Mouse (Mus musculus) myocyte (in vitro differentiated cells): ENCODE results near the gene Krt28.

Experiments used
- CEBPB ChIP-seq: IDR thresholded peaks from 2 replicates; pipeline ENCODE4 v1.6.1; 2011; ENCODE audit warnings: mild to moderate bottlenecking, moderate library complexity; ENCODE audit not compliant: poor library complexity, insufficient read depth, severe bottlenecking
- E2F4 ChIP-seq: IDR thresholded peaks from one replicate; pipeline ENCODE4 v1.6.1; 2011; ENCODE audit warnings: mild to moderate bottlenecking, control low read depth, moderate library complexity; ENCODE audit not compliant: insufficient read depth
- MAX ChIP-seq: IDR thresholded peaks from one replicate; pipeline ENCODE4 v1.6.1; 2011; ENCODE audit warnings: low read depth, mild to moderate bottlenecking, control low read depth
- MYOD1 ChIP-seq, 3 experiments: IDR thresholded peaks; one replicate each; pipeline ENCODE4 v1.6.1; 2011; ENCODE audit warnings: control low read depth in 2 of 3, low read depth in 2 of 3, mild to moderate bottlenecking in 2 of 3, moderate library complexity in 1 of 3; ENCODE audit not compliant: insufficient read length in 2 of 3, control insufficient read depth in 1 of 3
- MYOG ChIP-seq, 3 experiments: IDR thresholded peaks; one replicate each; pipeline ENCODE4 v1.6.1; 2011; ENCODE audit warnings: control low read depth in 2 of 3, low read depth in 2 of 3, mild to moderate bottlenecking in 2 of 3; ENCODE audit not compliant: insufficient read length in 2 of 3, control insufficient read depth in 1 of 3, insufficient read depth in 1 of 3
- POLR2A ChIP-seq: IDR thresholded peaks from one replicate; pipeline ENCODE4 v1.6.1; 2011; ENCODE audit warnings: low read depth, mild to moderate bottlenecking, control low read depth, moderate library complexity; ENCODE audit not compliant: insufficient read length
- POLR2AphosphoS2 ChIP-seq: IDR thresholded peaks from one replicate; pipeline ENCODE4 v1.6.1; 2011; ENCODE audit warnings: low read depth, control low read depth; ENCODE audit not compliant: insufficient read length
- REST ChIP-seq: IDR thresholded peaks from one replicate; pipeline ENCODE4 v1.6.1; 2011; ENCODE audit warnings: mild to moderate bottlenecking, control low read depth, moderate library complexity; ENCODE audit not compliant: insufficient read depth, insufficient read length
- TCF12 ChIP-seq: IDR thresholded peaks from one replicate; pipeline ENCODE4 v1.6.1; 2011; ENCODE audit warnings: mild to moderate bottlenecking, control low read depth; ENCODE audit not compliant: poor library complexity, insufficient read depth, severe bottlenecking

DNA sequence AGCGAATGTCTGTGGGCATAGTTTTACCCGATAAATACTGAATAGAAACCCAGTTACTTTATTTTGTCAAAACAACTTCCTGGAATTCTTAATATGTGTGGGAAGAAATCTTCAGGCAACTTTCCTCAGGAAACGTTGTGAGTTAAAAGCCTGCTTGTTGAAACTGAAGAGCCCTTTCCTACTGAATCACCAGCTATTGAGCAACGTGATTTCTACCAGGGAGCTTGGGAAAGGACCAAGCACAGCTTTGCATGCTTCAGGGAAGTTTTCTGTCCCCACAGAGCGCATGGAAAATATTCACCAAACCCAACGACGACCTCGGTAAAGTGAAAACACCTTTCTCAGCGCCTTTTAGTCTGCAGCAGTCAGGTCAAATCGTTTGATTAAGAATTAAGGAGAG lies 31.5 kb upstream of the Krt28 start:
- TF ChIP-seq E2F4 = no peak
- no peak for TF ChIP-seq MAX
- no peak for TF ChIP-seq POLR2A
- no peak for TF ChIP-seq REST
- TF ChIP-seq CEBPB = no peak
- no peak for TF ChIP-seq TCF12
- TF ChIP-seq POLR2AphosphoS2 = no peak
- TF ChIP-seq MYOG (IDR thresholded peaks at IDR 0.05; ENCODE audit: control insufficient read depth in 1 of 3, insufficient read depth in 1 of 3, insufficient read length in 2 of 3, low read depth in 2 of 3) = no peak
- TF ChIP-seq MYOD1 (IDR thresholded peaks at IDR 0.05; ENCODE audit: control insufficient read depth in 1 of 3, insufficient read length in 2 of 3, low read depth in 2 of 3) = no peak
